ENCODE assay signal across 8 mouse cellular contexts in genomic region chr2:180228592-180228991, GRCm38 (mm10). TPM values are rescaled to one million over a fixed set of nuclear protein-coding genes. Genes with fewer than 3 reads are reported as not detected.
DNase-seq lines count a peak whose midpoint lies in the region; ATAC-seq and TF ChIP-seq lines count a peak whose summit lies in the region.

No protein-coding gene starts in this region.

- no peaks in the 10 kb centered on the region for H3K9me3 ChIP-seq in hindbrain, postnatal 0 days (ENCODE audit: low read length)
- no peaks in the 10 kb centered on the region for H3K9me3 ChIP-seq in hindbrain, embryonic 14.5 days (ENCODE audit: control insufficient read depth, low read length)
- H3K9me3 ChIP-seq in stomach, embryonic 15.5 days = no peaks in the 10 kb centered on the region
- no peaks in the 10 kb centered on the region for H3K9me3 ChIP-seq in forebrain, embryonic 15.5 days

- H3K9ac ChIP-seq in hindbrain, postnatal 0 days (replicated peaks; ENCODE audit: low read length) = no peak overlapping the region
- H3K9ac ChIP-seq in hindbrain, embryonic 14.5 days = no peak overlapping the region
- no peak overlapping the region; the same call in 1 of the 2 replicates for H3K9ac ChIP-seq in stomach, embryonic 15.5 days
- no peak overlapping the region for H3K9ac ChIP-seq in forebrain, embryonic 15.5 days (replicated peaks)

- H3K27me3 ChIP-seq in hindbrain, postnatal 0 days (ENCODE audit: insufficient read depth, low read length) = peaks cover 11% of the 10 kb centered on the region; the same call in 1 of the 2 replicates
- peaks cover 31% of the 10 kb centered on the region for H3K27me3 ChIP-seq in hindbrain, embryonic 14.5 days (ENCODE audit: control insufficient read depth, insufficient read depth, low read length)
- H3K27me3 ChIP-seq in stomach, embryonic 15.5 days (replicated peaks) = peaks cover 8% of the 10 kb centered on the region; the same call in 1 of the 2 replicates
- peaks cover 6% of the 10 kb centered on the region; the same call in 1 of the 2 replicates for H3K27me3 ChIP-seq in forebrain, embryonic 15.5 days

- 0 out of 2 replicates have a peak, but pooled peaks have one; percentile 8 for TF ChIP-seq CTCF in hindbrain, postnatal 0 days (IDR thresholded peaks at IDR 0.05; ENCODE audit: low read depth)

- no peaks in the 10 kb centered on the region for H3K36me3 ChIP-seq in hindbrain, postnatal 0 days (ENCODE audit: insufficient read depth, low read length)
- no peaks in the 10 kb centered on the region for H3K36me3 ChIP-seq in hindbrain, embryonic 14.5 days (replicated peaks; ENCODE audit: control insufficient read depth, insufficient read depth)
- H3K36me3 ChIP-seq in stomach, embryonic 15.5 days = no peaks in the 10 kb centered on the region
- H3K36me3 ChIP-seq in forebrain, embryonic 15.5 days = no peaks in the 10 kb centered on the region

- no peak for ATAC-seq in hindbrain, postnatal 0 days
- ATAC-seq in hindbrain, embryonic 14.5 days (ENCODE audit: low FRiP score) = no peak
- ATAC-seq in stomach, embryonic 15.5 days (ENCODE audit: insufficient read depth, low FRiP score, low read depth) = no peak
- ATAC-seq in forebrain, embryonic 15.5 days (replicated peaks) = no peak

- DNase-seq in hindbrain, postnatal 0 days (ENCODE audit: low spot score) = peak; percentile 54
- DNase-seq in hindbrain, embryonic 14.5 days (ENCODE audit: low spot score) = no peak
- peak; percentile 76 for DNase-seq in gastrocnemius, postnatal 25 days
- peak; percentile 82 for DNase-seq in kidney, postnatal 14 days
- no peak for DNase-seq in right cerebral cortex, postnatal 4 days
- DNase-seq in spleen, postnatal 14 days (ENCODE audit: low spot score in 2 of 2) = no peak

- no peak overlapping the region for H3K4me2 ChIP-seq in hindbrain, postnatal 0 days (ENCODE audit: low read depth, low read length)
- H3K4me2 ChIP-seq in hindbrain, embryonic 14.5 days (replicated peaks) = no peak overlapping the region
- no peak overlapping the region for H3K4me2 ChIP-seq in stomach, embryonic 15.5 days
- no peak overlapping the region for H3K4me2 ChIP-seq in forebrain, embryonic 15.5 days (replicated peaks)

- H3K4me3 ChIP-seq in hindbrain, postnatal 0 days (ENCODE audit: low read length) = no peak overlapping the region
- H3K4me3 ChIP-seq in hindbrain, embryonic 14.5 days (replicated peaks; ENCODE audit: low read length) = no peak overlapping the region
- no peak overlapping the region for H3K4me3 ChIP-seq in stomach, embryonic 15.5 days (replicated peaks)
- no peak overlapping the region for H3K4me3 ChIP-seq in forebrain, embryonic 15.5 days

- peaks cover 22% of the 10 kb centered on the region; the same call in 1 of the 2 replicates for H3K4me1 ChIP-seq in hindbrain, postnatal 0 days (ENCODE audit: insufficient read depth, low read length)
- peaks cover 14% of the 10 kb centered on the region for H3K4me1 ChIP-seq in hindbrain, embryonic 14.5 days (replicated peaks; ENCODE audit: control insufficient read depth, insufficient read depth, low read length)
- peaks cover 40% of the 10 kb centered on the region for H3K4me1 ChIP-seq in stomach, embryonic 15.5 days
- peaks cover 36% of the 10 kb centered on the region for H3K4me1 ChIP-seq in forebrain, embryonic 15.5 days

- no peak overlapping the region for H3K27ac ChIP-seq in hindbrain, postnatal 0 days
- H3K27ac ChIP-seq in hindbrain, embryonic 14.5 days = no peak overlapping the region
- peak overlapping the region; percentile 53; the same call in 1 of the 2 replicates for H3K27ac ChIP-seq in stomach, embryonic 15.5 days
- no peak overlapping the region for H3K27ac ChIP-seq in forebrain, embryonic 15.5 days (replicated peaks)

- WGBS in hindbrain, postnatal 0 days = 52% methylated on average over 7 of the region's 7 CpGs
- WGBS in hindbrain, embryonic 14.5 days = 51% methylated on average over 7 of the region's 7 CpGs
- WGBS in stomach, embryonic 15.5 days = 49% methylated on average over 7 of the region's 7 CpGs
- 68% methylated on average over 7 of the region's 7 CpGs for WGBS in forebrain, embryonic 15.5 days

RNA-seq across cellular contexts. Expression of gene Lama5, which starts 2.9 kb away (rescaled TPM):
- total RNA-seq in hindbrain, postnatal 0 days (2014; rRNA removed) = 10.3 and 16.5 TPM in 2 replicates
- polyA plus RNA-seq in hindbrain, postnatal 0 days (2015; fragmentation: Nextera tagmentation; extraction: Ambion mirVana) = 2.7 and 3.5 TPM in 2 replicates
- 2.6 and 2.9 TPM in 2 replicates for polyA plus RNA-seq in hindbrain, embryonic 14.5 days (2014; fragmentation: Nextera tagmentation; extraction: Ambion mirVana)
- total RNA-seq in gastrocnemius, postnatal 25 days (2021) = 10 to 100 TPM in 1 of 2 experiments, 1 to 10 TPM in 1; 8.0 to 10.0 TPM
- 45.6 and 47.5 TPM in 2 replicates for polyA plus RNA-seq in stomach, embryonic 15.5 days (2015; fragmentation: Nextera tagmentation; extraction: Ambion mirVana)
- 3.0 and 3.1 TPM in 2 replicates for polyA plus RNA-seq in forebrain, embryonic 15.5 days (2015; fragmentation: Nextera tagmentation; extraction: Ambion mirVana)

RNA-seq across cellular contexts. Expression of gene Rps21, which starts 28.6 kb away (rescaled TPM):
- 752 and 857 TPM in 2 replicates for total RNA-seq in hindbrain, postnatal 0 days (2014; rRNA removed)
- 445 and 465 TPM in 2 replicates for polyA plus RNA-seq in hindbrain, postnatal 0 days (2015; fragmentation: Nextera tagmentation; extraction: Ambion mirVana)
- polyA plus RNA-seq in hindbrain, embryonic 14.5 days (2014; fragmentation: Nextera tagmentation; extraction: Ambion mirVana) = 372 and 509 TPM in 2 replicates
- total RNA-seq in gastrocnemius, postnatal 25 days (2021) = 100 to 1,000 TPM; 342 to 348 TPM
- polyA plus RNA-seq in stomach, embryonic 15.5 days (2015; fragmentation: Nextera tagmentation; extraction: Ambion mirVana) = 516 and 531 TPM in 2 replicates
- 407 and 432 TPM in 2 replicates for polyA plus RNA-seq in forebrain, embryonic 15.5 days (2015; fragmentation: Nextera tagmentation; extraction: Ambion mirVana)

RNA-seq across cellular contexts. Expression of gene Cables2, which starts 44.7 kb away (rescaled TPM):
- 56.8 and 60.5 TPM in 2 replicates for total RNA-seq in hindbrain, postnatal 0 days (2014; rRNA removed)
- 25.1 and 26.4 TPM in 2 replicates for polyA plus RNA-seq in hindbrain, postnatal 0 days (2015; fragmentation: Nextera tagmentation; extraction: Ambion mirVana)
- polyA plus RNA-seq in hindbrain, embryonic 14.5 days (2014; fragmentation: Nextera tagmentation; extraction: Ambion mirVana) = 40.6 and 40.9 TPM in 2 replicates
- 10 to 100 TPM in 1 of 2 experiments, 1 to 10 TPM in 1; 8.6 to 10.7 TPM for total RNA-seq in gastrocnemius, postnatal 25 days (2021)
- 14.5 and 15.2 TPM in 2 replicates for polyA plus RNA-seq in stomach, embryonic 15.5 days (2015; fragmentation: Nextera tagmentation; extraction: Ambion mirVana)
- polyA plus RNA-seq in forebrain, embryonic 15.5 days (2015; fragmentation: Nextera tagmentation; extraction: Ambion mirVana) = 18.4 and 21.6 TPM in 2 replicates

RNA-seq across cellular contexts. Expression of gene Adrm1, which starts 57.3 kb away (rescaled TPM):
- 107 and 119 TPM in 2 replicates for total RNA-seq in hindbrain, postnatal 0 days (2014; rRNA removed)
- 207 and 210 TPM in 2 replicates for polyA plus RNA-seq in hindbrain, postnatal 0 days (2015; fragmentation: Nextera tagmentation; extraction: Ambion mirVana)
- 148 and 149 TPM in 2 replicates for polyA plus RNA-seq in hindbrain, embryonic 14.5 days (2014; fragmentation: Nextera tagmentation; extraction: Ambion mirVana)
- 100 to 1,000 TPM in 1 of 2 experiments, 10 to 100 TPM in 1; 88.2 to 102 TPM for total RNA-seq in gastrocnemius, postnatal 25 days (2021)
- 141 and 172 TPM in 2 replicates for polyA plus RNA-seq in stomach, embryonic 15.5 days (2015; fragmentation: Nextera tagmentation; extraction: Ambion mirVana)
- polyA plus RNA-seq in forebrain, embryonic 15.5 days (2015; fragmentation: Nextera tagmentation; extraction: Ambion mirVana) = 201 and 206 TPM in 2 replicates

Comparison
In these comparisons a context has a peak if more than half of its experiments do, and no peak if none do; other contexts are left out.
1. DNase-seq: peak in hindbrain, postnatal 0 days (single experiment), gastrocnemius, postnatal 25 days (single experiment) and kidney, postnatal 14 days (single experiment); none in hindbrain, embryonic 14.5 days (single experiment), right cerebral cortex, postnatal 4 days (single experiment) and spleen, postnatal 14 days (0 of 2).
2. RNA of gene Lama5, which starts 2.9 kb away (polyA plus RNA-seq): 45.6 to 47.5 TPM in stomach, embryonic 15.5 days; 2.7 to 3.5 TPM in hindbrain, postnatal 0 days, 3.0 to 3.1 TPM in forebrain, embryonic 15.5 days and 2.6 to 2.9 TPM in hindbrain, embryonic 14.5 days; every median in the first group is over 10 times any median in the second.